In the genomic region with DNA sequence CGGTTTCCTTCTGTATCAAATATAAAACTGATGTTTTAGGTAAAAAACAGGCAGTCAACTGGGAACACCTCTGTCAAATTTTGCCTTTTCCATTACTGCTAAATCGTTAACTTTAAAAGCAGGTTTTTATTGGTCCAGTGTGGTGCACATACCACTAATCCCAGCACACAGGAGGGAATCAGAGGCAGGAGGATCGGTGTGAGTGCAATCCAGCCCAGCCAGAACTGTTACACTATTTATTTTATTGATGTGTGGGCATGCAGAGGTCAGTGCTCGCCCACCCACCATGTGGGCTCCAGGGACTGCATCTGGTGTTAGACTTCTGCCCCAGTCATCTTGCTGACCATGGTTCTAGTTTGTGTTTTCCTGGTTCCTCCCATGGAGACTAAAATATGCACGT, we compare ENCODE assay signal across 24 mouse cellular contexts. TPM values are rescaled to one million over a fixed set of nuclear protein-coding genes. Genes with fewer than 3 reads are reported as not detected.
DNase-seq lines count a peak whose midpoint lies in the region; ATAC-seq and TF ChIP-seq lines count a peak whose summit lies in the region.
"Had no signal": no experiment of that assay in that cellular context is flagged by ENCODE, and none has a peak within 500 bp of the region (broad histone marks: within the 10 kb centered on the region; RNA-seq: fewer than 3 reads in every experiment).

No protein-coding gene starts in this region.

- peaks cover 23% of the 10 kb centered on the region for H3K4me1 ChIP-seq in limb, embryonic 10.5 days
- H3K4me1 ChIP-seq in limb, embryonic 13.5 days: peaks cover 44% of the 10 kb centered on the region
- H3K4me1 ChIP-seq in hindbrain, embryonic 13.5 days (replicated peaks): peaks cover 28% of the 10 kb centered on the region
- no peaks in the 10 kb centered on the region for H3K4me1 ChIP-seq in intestine, postnatal 0 days (replicated peaks; ENCODE audit: control insufficient read depth, insufficient read depth, low read length)

- no peak overlapping the region for H3K9ac ChIP-seq in limb, embryonic 13.5 days
- H3K9ac ChIP-seq in hindbrain, embryonic 13.5 days: no peak overlapping the region
- no peak overlapping the region for H3K9ac ChIP-seq in intestine, postnatal 0 days (ENCODE audit: low read depth, low read length)
- H3K9ac ChIP-seq: forebrain, embryonic 13.5 days; forebrain, postnatal 0 days; hindbrain, embryonic 14.5 days had no signal

- no peak overlapping the region for H3K4me3 ChIP-seq in limb, embryonic 10.5 days
- no peak overlapping the region for H3K4me3 ChIP-seq in limb, embryonic 13.5 days
- H3K4me3 ChIP-seq in hindbrain, embryonic 13.5 days: no peak overlapping the region
- H3K4me3 ChIP-seq in intestine, postnatal 0 days (ENCODE audit: low read depth, low read length): no peak overlapping the region
- H3K4me3 ChIP-seq: forebrain, embryonic 10.5 days; forebrain, embryonic 13.5 days; hindbrain, embryonic 10.5 days had no signal

- TF ChIP-seq CTCF in intestine, postnatal 0 days (IDR thresholded peaks at IDR 0.05; ENCODE audit: low read depth): no peak

- H3K36me3 ChIP-seq in limb, embryonic 10.5 days: peaks cover 24% of the 10 kb centered on the region
- peaks cover 24% of the 10 kb centered on the region for H3K36me3 ChIP-seq in limb, embryonic 13.5 days
- peaks cover 34% of the 10 kb centered on the region for H3K36me3 ChIP-seq in hindbrain, embryonic 13.5 days
- peaks cover 15% of the 10 kb centered on the region; the same call in 1 of the 2 replicates for H3K36me3 ChIP-seq in intestine, postnatal 0 days (ENCODE audit: control insufficient read depth, insufficient read depth)

- peak; percentile 19 for DNase-seq in testis, postnatal 10 days (ENCODE audit: low spot score)
- no peak for DNase-seq in testis, postnatal 14 days (ENCODE audit: low spot score)
- no peak for DNase-seq in limb, embryonic 10.5 days (ENCODE audit: low spot score)
- DNase-seq: adrenal gland, adult 2 months; adrenal gland, postnatal 14 days; cerebellum, adult 11 months; cerebellum, adult 2 months; cerebellum, postnatal 10 days; cerebellum, postnatal 36 days; embryo, embryonic 11 days; forebrain, postnatal 0 days; gastrocnemius, postnatal 10 days; gastrocnemius, postnatal 36 days had no signal

- H3K27ac ChIP-seq in limb, embryonic 10.5 days: peak overlapping the region; percentile 10; the same call in 1 of the 2 replicates
- H3K27ac ChIP-seq in limb, embryonic 13.5 days: peak overlapping the region; percentile 67; the same call in 1 of the 2 replicates
- no peak overlapping the region for H3K27ac ChIP-seq in hindbrain, embryonic 13.5 days
- H3K27ac ChIP-seq in intestine, postnatal 0 days (ENCODE audit: low read depth, low read length): no peak overlapping the region
- H3K27ac ChIP-seq: forebrain, embryonic 10.5 days; forebrain, embryonic 13.5 days; hindbrain, embryonic 10.5 days; hindbrain, embryonic 14.5 days; hindbrain, postnatal 0 days had no signal

- no peaks in the 10 kb centered on the region for H3K27me3 ChIP-seq in limb, embryonic 10.5 days (ENCODE audit: low read depth, poor library complexity, severe bottlenecking)
- H3K27me3 ChIP-seq in limb, embryonic 13.5 days: no peaks in the 10 kb centered on the region
- no peaks in the 10 kb centered on the region for H3K27me3 ChIP-seq in hindbrain, embryonic 13.5 days
- no peaks in the 10 kb centered on the region for H3K27me3 ChIP-seq in intestine, postnatal 0 days (replicated peaks; ENCODE audit: control insufficient read depth, insufficient read depth, low read length)
- H3K27me3 ChIP-seq: forebrain, embryonic 13.5 days had no signal

- H3K4me2 ChIP-seq in limb, embryonic 13.5 days (replicated peaks): 0 out of 2 replicates have a peak overlapping the region, but pooled peaks have one; percentile 14
- no peak overlapping the region for H3K4me2 ChIP-seq in hindbrain, embryonic 13.5 days
- H3K4me2 ChIP-seq in intestine, postnatal 0 days (replicated peaks; ENCODE audit: low read depth): no peak overlapping the region
- H3K4me2 ChIP-seq: forebrain, embryonic 13.5 days; heart, embryonic 11.5 days; hindbrain, embryonic 14.5 days had no signal

- ATAC-seq in limb, embryonic 13.5 days (ENCODE audit: low FRiP score, low read depth): peak; percentile 63
- ATAC-seq in hindbrain, embryonic 13.5 days (ENCODE audit: low FRiP score): no peak
- ATAC-seq in intestine, postnatal 0 days: no peak
- ATAC-seq: CD4-positive, CD25-positive, alpha-beta regulatory T cell, adult 4 months; forebrain, embryonic 13.5 days; forebrain, postnatal 0 days; hindbrain, postnatal 0 days; inflammation-experienced regulatory T-cells, adult 6 months had no signal

- no peaks in the 10 kb centered on the region for H3K9me3 ChIP-seq in limb, embryonic 10.5 days (replicated peaks)
- no peaks in the 10 kb centered on the region for H3K9me3 ChIP-seq in limb, embryonic 13.5 days
- H3K9me3 ChIP-seq in hindbrain, embryonic 13.5 days: no peaks in the 10 kb centered on the region
- no peaks in the 10 kb centered on the region for H3K9me3 ChIP-seq in intestine, postnatal 0 days (ENCODE audit: control insufficient read depth)
- H3K9me3 ChIP-seq: forebrain, embryonic 10.5 days; forebrain, embryonic 13.5 days; hindbrain, embryonic 10.5 days had no signal

- 60% methylated on average over 5 of the region's 5 CpGs for WGBS in limb, embryonic 10.5 days
- 20% methylated on average over 5 of the region's 5 CpGs for WGBS in limb, embryonic 13.5 days
- 75% methylated on average over 5 of the region's 5 CpGs for WGBS in hindbrain, embryonic 13.5 days
- 61% methylated on average over 5 of the region's 5 CpGs for WGBS in intestine, postnatal 0 days

RNA-seq across cellular contexts. Expression of a gene that starts 15.7 kb away (rescaled TPM):
- 750 and 785 TPM in 2 replicates for polyA plus RNA-seq in limb, embryonic 10.5 days (2016; fragmentation: Nextera tagmentation; extraction: Ambion mirVana)
- 1,028 and 1,139 TPM in 2 replicates for polyA plus RNA-seq in limb, embryonic 13.5 days (2015; fragmentation: Nextera tagmentation; extraction: Ambion mirVana)
- polyA plus RNA-seq in hindbrain, embryonic 13.5 days (2015; fragmentation: Nextera tagmentation; extraction: Ambion mirVana): 924 and 941 TPM in 2 replicates
- 1,655 and 2,242 TPM in 2 replicates for polyA plus RNA-seq in intestine, postnatal 0 days (2015; fragmentation: Nextera tagmentation; extraction: Ambion mirVana)

Comparison
In these comparisons a context has a peak if more than half of its experiments do, and no peak if none do; other contexts are left out.
1. H3K27ac ChIP-seq: peak in limb, embryonic 10.5 days (single experiment) and limb, embryonic 13.5 days (single experiment); none in hindbrain, embryonic 13.5 days (single experiment) and intestine, postnatal 0 days (single experiment).